Mouse (Mus musculus): Measurements from ENCODE around the gene Ptgfrn.
A peak's percentile ranks its signal among the peaks of the same experiment; 100 is the strongest.

Gene Ptgfrn

GRCm38 (mm10) chr3:101111848-101112517 lies 1.9 kb upstream of the Ptgfrn start:
- H3K4me3 ChIP-seq (replicated peaks; ENCODE audit: low read length), result no peak overlapping the region
- no peak for TF ChIP-seq POU5F1 (IDR thresholded peaks at IDR 0.05; ENCODE audit: borderline replicate concordance, low read length)
- no peak for TF ChIP-seq NANOG (IDR thresholded peaks at IDR 0.05; ENCODE audit: borderline replicate concordance, low read length)
- TF ChIP-seq CTCF (conservative IDR thresholded peaks at IDR 0.05; ENCODE audit: low read length), result no peak
- H3K27me3 ChIP-seq (ENCODE audit: insufficient read depth, low read length), result 0 out of 2 replicates have a peak, but pooled peaks cover under 1% of the 10 kb centered on the region
- H3K36me3 ChIP-seq (ENCODE audit: insufficient read depth, low read length), result 0 out of 2 replicates have a peak, but pooled peaks cover 3% of the 10 kb centered on the region
- peaks cover 82% of the 10 kb centered on the region for H3K4me1 ChIP-seq (replicated peaks; ENCODE audit: low read depth, low read length)
- peaks cover 5% of the 10 kb centered on the region; the same call in 1 of the 2 replicates for H3K9me3 ChIP-seq (ENCODE audit: low read length)

- no peak overlapping the region for H3K4me3 ChIP-seq (replicated peaks; ENCODE audit: low read length)
- H3K4me1 ChIP-seq (replicated peaks; ENCODE audit: low read depth, low read length), result peaks cover 82% of the 10 kb centered on the region
- H3K9me3 ChIP-seq (ENCODE audit: low read length), result peaks cover 5% of the 10 kb centered on the region; the same call in 1 of the 2 replicates
- 0 out of 2 replicates have a peak, but pooled peaks cover 3% of the 10 kb centered on the region for H3K36me3 ChIP-seq (ENCODE audit: insufficient read depth, low read length)
- TF ChIP-seq NANOG (IDR thresholded peaks at IDR 0.05; ENCODE audit: borderline replicate concordance, low read length), result 0 out of 2 replicates have a peak, but pooled peaks have one; percentile 0
- TF ChIP-seq CTCF (conservative IDR thresholded peaks at IDR 0.05; ENCODE audit: low read length), result no peak
- H3K27me3 ChIP-seq (ENCODE audit: insufficient read depth, low read length), result no peaks in the 10 kb centered on the region
These were observed 1.2 kb upstream of the Ptgfrn start for GRCm38 (mm10) chr3:101111321-101111720.

- Histone ChIP-seq H3K9me3 (ENCODE audit: low read length) (peaks cover 5% of the 10 kb centered on the region; the same call in 1 of the 2 replicates), H3K4me3 (replicated peaks; ENCODE audit: low read length) (peak overlapping the region; percentile 87), H3K36me3 (ENCODE audit: insufficient read depth, low read length) (0 out of 2 replicates have a peak, but pooled peaks cover 3% of the 10 kb centered on the region), H3K27me3 (ENCODE audit: insufficient read depth, low read length) (no peaks in the 10 kb centered on the region), H3K4me1 (replicated peaks; ENCODE audit: low read depth, low read length) (peaks cover 81% of the 10 kb centered on the region)
- no peak for TF ChIP-seq NANOG (IDR thresholded peaks at IDR 0.05; ENCODE audit: borderline replicate concordance, low read length)
- no peak for TF ChIP-seq CTCF (conservative IDR thresholded peaks at IDR 0.05; ENCODE audit: low read length)
- no peak for TF ChIP-seq POU5F1 (IDR thresholded peaks at IDR 0.05; ENCODE audit: borderline replicate concordance, low read length)
These were observed 693 bp upstream of the Ptgfrn start for GRCm38 (mm10) chr3:101110838-101111103.

GRCm38 (mm10) chr3:101109558-101110021 lies 488 bp downstream of the Ptgfrn start:
- Histone ChIP-seq H3K36me3 (ENCODE audit: insufficient read depth, low read length) (peaks cover 6% of the 10 kb centered on the region; the same call in 1 of the 2 replicates), H3K27me3 (ENCODE audit: insufficient read depth, low read length) (no peaks in the 10 kb centered on the region), H3K4me3 (replicated peaks; ENCODE audit: low read length) (peak overlapping the region; percentile 87), H3K9me3 (ENCODE audit: low read length) (peaks cover 5% of the 10 kb centered on the region; the same call in 1 of the 2 replicates), H3K4me1 (replicated peaks; ENCODE audit: low read depth, low read length) (peaks cover 77% of the 10 kb centered on the region)
- TF ChIP-seq NANOG (IDR thresholded peaks at IDR 0.05; ENCODE audit: borderline replicate concordance, low read length) (no peak), POU5F1 (IDR thresholded peaks at IDR 0.05; ENCODE audit: borderline replicate concordance, low read length) (no peak), CTCF (conservative IDR thresholded peaks at IDR 0.05; ENCODE audit: low read length) (no peak)

- Histone ChIP-seq H3K4me3 (replicated peaks; ENCODE audit: low read length) (peak overlapping the region; percentile 87), H3K36me3 (ENCODE audit: insufficient read depth, low read length) (peaks cover 13% of the 10 kb centered on the region; the same call in 1 of the 2 replicates), H3K27me3 (ENCODE audit: insufficient read depth, low read length) (no peaks in the 10 kb centered on the region), H3K9me3 (ENCODE audit: low read length) (peaks cover 5% of the 10 kb centered on the region; the same call in 1 of the 2 replicates), H3K4me1 (replicated peaks; ENCODE audit: low read depth, low read length) (peaks cover 82% of the 10 kb centered on the region)
- TF ChIP-seq CTCF (conservative IDR thresholded peaks at IDR 0.05; ENCODE audit: low read length) (no peak), POU5F1 (IDR thresholded peaks at IDR 0.05; ENCODE audit: borderline replicate concordance, low read length) (no peak)
These were observed 1.2 kb downstream of the Ptgfrn start for GRCm38 (mm10) chr3:101108848-101109247.

GRCm38 (mm10) chr3:101108282-101108681 lies 1.8 kb downstream of the Ptgfrn start:
- TF ChIP-seq NANOG (IDR thresholded peaks at IDR 0.05; ENCODE audit: borderline replicate concordance, low read length) (no peak), POU5F1 (IDR thresholded peaks at IDR 0.05; ENCODE audit: borderline replicate concordance, low read length) (no peak), CTCF (conservative IDR thresholded peaks at IDR 0.05; ENCODE audit: low read length) (no peak)
- no peaks in the 10 kb centered on the region for H3K27me3 ChIP-seq (ENCODE audit: insufficient read depth, low read length)
- peaks cover 86% of the 10 kb centered on the region for H3K4me1 ChIP-seq (replicated peaks; ENCODE audit: low read depth, low read length)
- peak overlapping the region; percentile 87 for H3K4me3 ChIP-seq (replicated peaks; ENCODE audit: low read length)
- H3K9me3 ChIP-seq (ENCODE audit: low read length), result peaks cover 5% of the 10 kb centered on the region; the same call in 1 of the 2 replicates
- H3K36me3 ChIP-seq (ENCODE audit: insufficient read depth, low read length), result peaks cover 14% of the 10 kb centered on the region; the same call in 1 of the 2 replicates

GRCm38 (mm10) chr3:101106326-101106725 lies 3.8 kb downstream of the Ptgfrn start:
- peaks cover 79% of the 10 kb centered on the region for H3K4me1 ChIP-seq (replicated peaks; ENCODE audit: low read depth, low read length)
- TF ChIP-seq NANOG (IDR thresholded peaks at IDR 0.05; ENCODE audit: borderline replicate concordance, low read length), result no peak
- no peak for TF ChIP-seq POU5F1 (IDR thresholded peaks at IDR 0.05; ENCODE audit: borderline replicate concordance, low read length)
- no peak for TF ChIP-seq CTCF (conservative IDR thresholded peaks at IDR 0.05; ENCODE audit: low read length)
- H3K27me3 ChIP-seq (ENCODE audit: insufficient read depth, low read length), result no peaks in the 10 kb centered on the region
- no peaks in the 10 kb centered on the region for H3K9me3 ChIP-seq (ENCODE audit: low read length)
- no peak overlapping the region for H3K4me3 ChIP-seq (replicated peaks; ENCODE audit: low read length)
- H3K36me3 ChIP-seq (ENCODE audit: insufficient read depth, low read length), result peaks cover 23% of the 10 kb centered on the region; the same call in 1 of the 2 replicates

GRCm38 (mm10) chr3:101105486-101105885 lies 4.6 kb downstream of the Ptgfrn start:
- Histone ChIP-seq H3K36me3 (ENCODE audit: insufficient read depth, low read length) (peaks cover 28% of the 10 kb centered on the region; the same call in 1 of the 2 replicates), H3K9me3 (ENCODE audit: low read length) (no peaks in the 10 kb centered on the region), H3K27me3 (ENCODE audit: insufficient read depth, low read length) (no peaks in the 10 kb centered on the region), H3K4me1 (replicated peaks; ENCODE audit: low read depth, low read length) (peaks cover 79% of the 10 kb centered on the region), H3K4me3 (replicated peaks; ENCODE audit: low read length) (no peak overlapping the region)
- no peak for TF ChIP-seq CTCF (conservative IDR thresholded peaks at IDR 0.05; ENCODE audit: low read length)

All from E14TG2a.4 (cell line).